Mouse (Mus musculus): Measurements from ENCODE around the gene Sbno1. TPM values are rescaled to one million over a fixed set of nuclear protein-coding genes. Genes with fewer than 3 reads are reported as not detected.

The Sbno1 gene
- polyA plus RNA-seq, 3 experiments from 2014 or later: 127 to 199 (median 163) TPM

GRCm38 (mm10) chr5:124330086-124330485 is 95.7 kb downstream of the Sbno1 start:
- no peak for ATAC-seq

- peak; percentile 92 for ATAC-seq
Observed at GRCm38 (mm10) chr5:124327510-124328364, 98.1 kb downstream of the Sbno1 start, which contains the start of the genes Mphosph9 and 2810006K23Rik. TSS of gene Mphosph9 (minus strand) at chr5:124327972. TSS of gene 2810006K23Rik (plus strand) at chr5:124328089.

GRCm38 (mm10) chr5:124326829-124327228 is 99.0 kb downstream of the Sbno1 start:
- no peak for ATAC-seq

Other genes with a start within 250 kb of the Sbno1 start
- gene Pitpnm2, start 176.2 kb downstream of the Sbno1 start, polyA plus RNA-seq (2017; shearing (Covaris generic)): 10 to 100 TPM in 2 of 3 experiments, 1 to 10 TPM in 1; 5.5 to 15.7 (median 11.1) TPM
- 10 to 100 TPM; 12.4 to 17.5 (median 15.1) TPM for gene Mphosph9, start 98.0 kb downstream of the Sbno1 start, polyA plus RNA-seq (2017; shearing (Covaris generic))
- 10 to 100 TPM; 10.5 to 18.3 (median 11.1) TPM for gene 2810006K23Rik, start 97.9 kb downstream of the Sbno1 start, polyA plus RNA-seq (2017; shearing (Covaris generic))
- gene Cdk2ap1, start 62.9 kb downstream of the Sbno1 start, polyA plus RNA-seq (2017; shearing (Covaris generic)): 10 to 100 TPM; 17.2 to 23.8 (median 19.9) TPM
- 10 to 100 TPM; 19.3 to 33.6 (median 23.2) TPM for gene Kmt5a, start 13.9 kb upstream of the Sbno1 start, polyA plus RNA-seq (2017; shearing (Covaris generic))
- 10 to 100 TPM; 56.2 to 88.3 (median 67.1) TPM for gene Rilpl2, start 52.4 kb upstream of the Sbno1 start, polyA plus RNA-seq (2017; shearing (Covaris generic))
- 10 to 100 TPM in 1 of 3 experiments, 1 to 10 TPM in 2; 6.5 to 12.1 (median 9.7) TPM for gene Snrnp35, start 57.1 kb upstream of the Sbno1 start, polyA plus RNA-seq (2017; shearing (Covaris generic))
- gene Rilpl1, start 105.4 kb upstream of the Sbno1 start, polyA plus RNA-seq (2017; shearing (Covaris generic)): 1 to 10 TPM in 1 of 3 experiments, under 1 TPM in 2; 0.39 to 1.3 (median 0.91) TPM
- gene Tmed2, start 114.7 kb upstream of the Sbno1 start, polyA plus RNA-seq (2017; shearing (Covaris generic)): 100 to 1,000 TPM in 1 of 3 experiments, 10 to 100 TPM in 2; 41.3 to 124 (median 59.1) TPM
- 10 to 100 TPM; 14.7 to 22.6 (median 20.1) TPM for gene Ddx55, start 126.9 kb upstream of the Sbno1 start, polyA plus RNA-seq (2017; shearing (Covaris generic))
- gene Eif2b1, start 153.1 kb upstream of the Sbno1 start, polyA plus RNA-seq (2017; shearing (Covaris generic)): 10 to 100 TPM; 43.2 to 54.2 (median 51.1) TPM
- 10 to 100 TPM; 59.6 to 62.1 (median 60.8) TPM for gene Gtf2h3, start 153.1 kb upstream of the Sbno1 start, polyA plus RNA-seq (2017; shearing (Covaris generic))
- 10 to 100 TPM; 27.5 to 34.3 (median 30.3) TPM for gene Atp6v0a2, start 202.6 kb upstream of the Sbno1 start, polyA plus RNA-seq (2017; shearing (Covaris generic))